ENCODE assay signal across 20 mouse cellular contexts in the genomic region with DNA sequence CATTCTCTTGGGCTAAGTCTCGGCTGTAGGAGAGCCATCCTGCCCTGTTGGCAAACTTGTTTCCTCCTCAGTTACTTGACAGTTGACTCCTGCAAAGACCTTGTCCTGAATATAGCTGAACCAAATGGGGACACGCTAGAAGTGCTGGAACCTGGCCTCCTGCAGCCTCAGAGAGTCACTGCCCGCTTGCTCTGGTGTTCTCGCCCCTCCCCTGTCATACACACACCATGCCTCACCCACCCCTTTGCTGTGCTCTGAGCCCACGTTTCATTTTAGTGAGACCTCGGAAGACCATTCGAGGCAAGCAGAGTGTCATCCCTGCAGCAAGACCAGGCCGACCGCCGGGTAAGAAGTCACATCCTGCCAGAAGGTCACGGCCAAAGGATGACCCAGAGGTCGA. TPM values are rescaled to one million over a fixed set of nuclear protein-coding genes. Genes with fewer than 3 reads are reported as not detected.
DNase-seq lines count a peak whose midpoint lies in the region; ATAC-seq and TF ChIP-seq lines count a peak whose summit lies in the region.
"Had no signal": no experiment of that assay in that cellular context is flagged by ENCODE, and none has a peak within 500 bp of the region (broad histone marks: within the 10 kb centered on the region; RNA-seq: fewer than 3 reads in every experiment).

No protein-coding gene starts in this region.

- no peak overlapping the region for H3K4me2 ChIP-seq in heart, embryonic 11.5 days
- no peak overlapping the region for H3K4me2 ChIP-seq in heart, embryonic 15.5 days
- H3K4me2 ChIP-seq: embryonic facial prominence, embryonic 12.5 days; forebrain, embryonic 15.5 days; hindbrain, embryonic 12.5 days had no signal

- ATAC-seq in heart, embryonic 11.5 days (replicated peaks; ENCODE audit: insufficient number of reproducible peaks, low FRiP score, low TSS enrichment), result no peak
- ATAC-seq in heart, embryonic 15.5 days (replicated peaks; ENCODE audit: insufficient number of reproducible peaks, insufficient read depth, low FRiP score, low read depth), result no peak
- ATAC-seq: activated CD4-positive, CD25-positive, alpha-beta regulatory T cell, adult 4 months; forebrain, embryonic 15.5 days; hindbrain, embryonic 16.5 days; inflammation-experienced regulatory T-cells, adult 6 months; intestine, postnatal 0 days; Patski had no signal

- H3K27me3 ChIP-seq in heart, embryonic 11.5 days (ENCODE audit: control insufficient read depth, insufficient read depth, low read length), result no peaks in the 10 kb centered on the region
- no peaks in the 10 kb centered on the region for H3K27me3 ChIP-seq in heart, embryonic 15.5 days
- H3K27me3 ChIP-seq: embryonic facial prominence, embryonic 12.5 days; forebrain, embryonic 15.5 days; hindbrain, embryonic 12.5 days; Patski had no signal

- peaks cover 71% of the 10 kb centered on the region for H3K36me3 ChIP-seq in heart, embryonic 11.5 days (ENCODE audit: control insufficient read depth, insufficient read depth, low read length)
- peaks cover 94% of the 10 kb centered on the region for H3K36me3 ChIP-seq in heart, embryonic 15.5 days
- H3K36me3 ChIP-seq in ES-E14 (ENCODE audit: control insufficient read depth, insufficient read depth, low read length, poor library complexity, severe bottlenecking), result peaks cover 79% of the 10 kb centered on the region

- no peak for TF ChIP-seq CTCF in gastrocnemius, adult 2 months (IDR thresholded peaks at IDR 0.05)

- intact Hi-C loops in gastrocnemius, adult 2 months (cut with DNase I), result no loop called here
- intact Hi-C loops in gastrocnemius, postnatal 36 days (cut with DNase I), result no loop called here
- intact Hi-C loops in heart, postnatal 14 days (cut with DNase I), result no loop called here

- peak; percentile 66 for DNase-seq in gastrocnemius, adult 2 months
- DNase-seq in gastrocnemius, postnatal 36 days, result no peak
- DNase-seq in heart, postnatal 14 days, result no peak
- DNase-seq in heart, adult 8-10 months (ENCODE audit: low spot score), result no peak
- DNase-seq in ES-E14 (ENCODE audit: low read depth, low spot score), result no peak
- DNase-seq in urinary bladder, postnatal 10 days (ENCODE audit: low spot score), result no peak
- DNase-seq: adrenal gland, postnatal 14 days; cerebellum, adult 11-12 months; cerebellum, adult 9-10 months; kidney, adult 8-10 months had no signal

- 72% methylated on average over 12 of the region's 12 CpGs for WGBS in heart, embryonic 11.5 days (ENCODE audit: insufficient replicate concordance)
- 59% methylated on average over 12 of the region's 12 CpGs for WGBS in heart, embryonic 15.5 days

- peak overlapping the region; percentile 24 for H3K4me3 ChIP-seq in gastrocnemius, adult 2 months
- H3K4me3 ChIP-seq in heart, embryonic 11.5 days (ENCODE audit: low read depth, low read length), result no peak overlapping the region
- no peak overlapping the region for H3K4me3 ChIP-seq in heart, embryonic 15.5 days
- no peak overlapping the region for H3K4me3 ChIP-seq in ES-E14 (ENCODE audit: insufficient read depth in 1 of 2, low read depth in 1 of 2, low read length in 2 of 2, poor library complexity in 1 of 2, severe bottlenecking in 1 of 2)
- H3K4me3 ChIP-seq: embryonic facial prominence, embryonic 12.5 days; forebrain, embryonic 15.5 days; hindbrain, embryonic 12.5 days had no signal

- no peaks in the 10 kb centered on the region for H3K9me3 ChIP-seq in heart, embryonic 11.5 days (replicated peaks; ENCODE audit: control insufficient read depth, low read length)
- H3K9me3 ChIP-seq in heart, embryonic 15.5 days (replicated peaks), result no peaks in the 10 kb centered on the region
- no peaks in the 10 kb centered on the region for H3K9me3 ChIP-seq in ES-E14 (ENCODE audit: control insufficient read depth, insufficient read depth, low read depth, low read length)
- H3K9me3 ChIP-seq: embryonic facial prominence, embryonic 12.5 days; forebrain, embryonic 15.5 days; hindbrain, embryonic 12.5 days had no signal

- H3K27ac ChIP-seq in gastrocnemius, adult 2 months, result peak overlapping the region; percentile 87
- H3K27ac ChIP-seq in heart, embryonic 11.5 days (ENCODE audit: low read depth, low read length), result peak overlapping the region; percentile 93
- H3K27ac ChIP-seq in heart, embryonic 15.5 days, result peak overlapping the region; percentile 89
- peak overlapping the region; percentile 24; the same call in 1 of the 2 replicates for H3K27ac ChIP-seq in ES-E14 (ENCODE audit: insufficient read depth, low read depth, low read length, poor library complexity, severe bottlenecking)
- H3K27ac ChIP-seq: embryonic facial prominence, embryonic 12.5 days; forebrain, embryonic 15.5 days had no signal

- in situ Hi-C loops in ES-E14 (cut with MboI; ENCODE audit: low sequenced_read_pairs in 2 of 2, unreplicated experiment in 2 of 2), result no loop called here

- H3K9ac ChIP-seq in heart, embryonic 11.5 days (ENCODE audit: low read depth, low read length), result no peak overlapping the region
- no peak overlapping the region for H3K9ac ChIP-seq in heart, embryonic 15.5 days
- no peak overlapping the region for H3K9ac ChIP-seq in ES-E14 (ENCODE audit: insufficient read depth, low read depth, low read length, poor library complexity, severe bottlenecking)
- H3K9ac ChIP-seq: embryonic facial prominence, embryonic 12.5 days; forebrain, embryonic 15.5 days had no signal

- peaks cover 28% of the 10 kb centered on the region for H3K4me1 ChIP-seq in heart, embryonic 11.5 days (ENCODE audit: control insufficient read depth, insufficient read depth, low read length)
- peaks cover 32% of the 10 kb centered on the region for H3K4me1 ChIP-seq in heart, embryonic 15.5 days (replicated peaks)
- H3K4me1 ChIP-seq in ES-E14 (ENCODE audit: control insufficient read depth in 2 of 2, insufficient read depth in 2 of 2, low read length in 2 of 2, poor library complexity in 1 of 2), result 0 out of 4 replicates have a peak, but pooled peaks cover 0 to 2% of the 10 kb centered on the region in 2 experiments
- H3K4me1 ChIP-seq: embryonic facial prominence, embryonic 12.5 days had no signal

TF ChIP-seq in ES-E14, 5 proteins besides CTCF, POLR2A, EP300 and RAD21:
- TF ChIP-seq HCFC1 (IDR thresholded peaks at IDR 0.05; ENCODE audit: borderline replicate concordance, insufficient read depth, low read length) (no peak), CHD2 (IDR thresholded peaks at IDR 0.05; ENCODE audit: low read depth, low read length) (no peak), ZC3H11A (IDR thresholded peaks at IDR 0.05; ENCODE audit: borderline replicate concordance, low read depth, low read length) (no peak), MAFK (IDR thresholded peaks at IDR 0.05; ENCODE audit: insufficient read depth, low read depth, low read length) (no peak), ZNF384 (IDR thresholded peaks at IDR 0.05; ENCODE audit: low read depth, low read length) (no peak)

RNA-seq across cellular contexts. Expression of gene Fzd9, which starts 8.9 kb away (rescaled TPM):
- 10 to 100 TPM; 23.1 to 52.1 TPM for total RNA-seq in gastrocnemius, adult 2 months (2021)
- total RNA-seq in gastrocnemius, postnatal 36 days (2021), result 10 to 100 TPM; 19.1 to 27.1 TPM
- 3.6 and 4.9 TPM in 2 replicates for polyA plus RNA-seq in heart, embryonic 11.5 days (2014; fragmentation: Nextera tagmentation; extraction: Ambion mirVana)
- under 1 TPM; 0.29 to 0.55 TPM for total RNA-seq in heart, postnatal 14 days (2021)
- 5.0 and 7.4 TPM in 2 replicates for polyA plus RNA-seq in heart, embryonic 15.5 days (2015; fragmentation: Nextera tagmentation; extraction: Ambion mirVana)
- 1 to 10 TPM; 1.3 to 1.9 (median 1.6) TPM for total RNA-seq in heart, adult 8-10 months (2022)
- 9.4 and 18.2 TPM in 2 replicates for total RNA-seq in ES-E14 (2012; rRNA removed)
- polyA plus RNA-seq: activated CD4-positive, CD25-positive, alpha-beta regulatory T cell, adult 4 months had no signal

RNA-seq across cellular contexts. Expression of gene Baz1b, which starts 55.1 kb away (rescaled TPM):
- total RNA-seq in gastrocnemius, adult 2 months (2021), result 10 to 100 TPM; 32.7 to 36.8 TPM
- 10 to 100 TPM; 26.1 to 26.3 TPM for total RNA-seq in gastrocnemius, postnatal 36 days (2021)
- 28.9 and 45.4 TPM in 2 replicates for polyA plus RNA-seq in heart, embryonic 11.5 days (2014; fragmentation: Nextera tagmentation; extraction: Ambion mirVana)
- 10 to 100 TPM; 43.1 to 44.9 TPM for total RNA-seq in heart, postnatal 14 days (2021)
- 20.9 and 25.8 TPM in 2 replicates for polyA plus RNA-seq in heart, embryonic 15.5 days (2015; fragmentation: Nextera tagmentation; extraction: Ambion mirVana)
- total RNA-seq in heart, adult 8-10 months (2022), result 10 to 100 TPM; 40.4 to 48.7 (median 43.6) TPM
- 63.1 and 70.1 TPM in 2 replicates for total RNA-seq in ES-E14 (2012; rRNA removed)

Comparison
In these comparisons a context has a peak if more than half of its experiments do, and no peak if none do; other contexts are left out.
1. H3K27ac ChIP-seq: peak in every context shown above with its lines; median percentile 93 in heart, embryonic 11.5 days; 89 in heart, embryonic 15.5 days; 87 in gastrocnemius, adult 2 months; 24 in ES-E14.